Mouse (Mus musculus) ovary, adult 10 weeks (tissue): ENCODE results near the gene Scn2b. TPM values are rescaled to one million over a fixed set of nuclear protein-coding genes. Genes with fewer than 3 reads are reported as not detected.

Experiments
- polyA plus RNA-seq: library from polyadenylated mRNA; stranded (reverse); fragments of 350-450 nt; fragmentation: Illumina TruSeq; extraction: RNeasy Lipid Tissue Mini Kit (QIAGEN cat#74804); gene quantifications from one replicate; pipeline ENCODE4 v1.2.3, GENCODE M21; 2014

The Scn2b gene
- 1.1 TPM for polyA plus RNA-seq

GRCm38 (mm10) chr9:45117741-45118431 is at the start of gene Scn2b:
Gene Scn2b, plus strand, starts transcription at chr9:45117782.

DNA sequence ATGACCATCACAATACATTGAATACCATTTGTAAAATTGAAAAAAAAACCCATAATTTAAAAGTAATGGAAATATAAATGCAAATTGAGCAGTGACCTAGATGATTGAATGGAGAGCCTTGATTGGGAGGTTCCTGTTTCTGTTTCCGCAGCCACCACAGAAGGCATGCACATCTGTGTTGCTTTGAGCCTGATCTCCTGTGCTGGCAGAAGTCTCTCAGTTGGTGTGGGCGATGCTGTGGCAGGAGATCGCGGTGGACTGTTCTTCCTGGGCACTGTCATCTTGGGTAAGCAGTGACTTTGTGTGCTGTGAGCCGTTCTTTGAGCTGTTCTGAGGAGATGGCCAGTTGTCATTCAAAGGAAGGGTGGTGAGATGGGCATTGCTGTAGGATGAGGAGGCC is 38.6 kb upstream of the Scn2b start, which contains the start of gene Jaml:
Gene Jaml (plus strand): TSS at position 173 of the 400 bp plus-strand sequence.

DNA sequence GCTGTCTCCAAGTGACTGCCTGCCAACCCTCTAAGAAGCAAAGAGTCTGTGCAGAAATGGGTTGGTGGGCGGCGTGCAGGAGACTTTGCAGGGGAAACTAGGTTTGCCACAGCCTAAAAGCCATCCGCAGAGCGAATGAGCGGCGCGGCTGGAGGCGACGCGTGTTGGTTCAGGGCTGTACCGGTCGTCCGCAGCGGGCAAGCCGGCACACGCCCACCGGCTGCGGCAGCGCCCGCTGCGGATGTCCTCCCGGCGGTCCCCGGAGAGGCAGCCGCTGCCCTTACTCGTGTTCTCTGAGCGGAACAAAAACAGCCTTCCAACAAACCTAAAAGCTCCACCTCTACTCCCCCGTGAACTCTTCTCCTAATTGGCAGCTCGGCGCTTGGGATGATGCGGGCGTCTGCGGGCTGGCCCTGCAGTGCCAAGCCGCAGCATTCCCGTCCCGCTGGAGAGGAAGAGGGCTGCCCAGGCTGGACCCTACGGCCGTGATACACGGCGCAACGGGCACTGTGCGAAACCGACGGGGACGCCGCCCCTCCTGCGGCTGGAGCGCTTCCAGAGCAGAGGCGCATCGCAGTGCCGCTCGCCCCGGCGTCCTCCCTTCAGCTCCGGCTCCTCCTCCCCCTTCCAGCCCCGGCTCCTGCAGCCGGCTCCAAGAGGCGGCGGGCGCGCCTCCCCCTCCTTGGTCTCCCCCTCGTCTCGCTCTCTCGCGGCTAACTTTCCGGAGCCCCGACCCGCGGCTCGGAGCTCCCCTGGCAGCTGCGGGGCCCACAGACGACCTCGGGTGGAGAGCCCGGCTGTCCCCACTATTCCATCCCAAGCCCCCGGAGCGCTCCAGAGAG is 20.8 kb downstream of the Scn2b start, which contains the start of gene Scn4b:
Gene Scn4b (plus strand): TSS at position 205 of the 842 bp plus-strand sequence.

Other genes starting within 250 kb of the Scn2b start
- gene Kmt2a, start 236.5 kb upstream of the Scn2b start, polyA plus RNA-seq: 41.2 TPM
- gene Atp5l, start 197.0 kb upstream of the Scn2b start, polyA plus RNA-seq: 284 TPM
- gene Ube4a, start 152.2 kb upstream of the Scn2b start, polyA plus RNA-seq: 81.2 TPM
- 1.3 TPM for gene Cd3g, start 137.4 kb upstream of the Scn2b start, polyA plus RNA-seq
- 0.29 TPM for gene Cd3d, start 136.0 kb upstream of the Scn2b start, polyA plus RNA-seq
- gene Cd3e, start 108.2 kb upstream of the Scn2b start, polyA plus RNA-seq: 0.80 TPM
- gene Mpzl2, start 78.0 kb upstream of the Scn2b start, polyA plus RNA-seq: 6.6 TPM
- 3.0 TPM for gene Mpzl3, start 62.6 kb upstream of the Scn2b start, polyA plus RNA-seq
- 4.1 TPM for gene Jaml, start 38.6 kb upstream of the Scn2b start, polyA plus RNA-seq
- 0.40 TPM for gene Scn4b, start 20.6 kb downstream of the Scn2b start, polyA plus RNA-seq
- not detected for gene BC049352, start 64.2 kb downstream of the Scn2b start, polyA plus RNA-seq
- gene Tmprss4, start 86.3 kb downstream of the Scn2b start, polyA plus RNA-seq: not detected
- 0.51 TPM for gene Il10ra, start 151.4 kb downstream of the Scn2b start, polyA plus RNA-seq
- 4.1 TPM for gene Tmprss13, start 201.3 kb downstream of the Scn2b start, polyA plus RNA-seq